Mouse (Mus musculus) limb, embryonic 10.5 days (tissue): ENCODE measurements at regions not wholly inside any gene's neighbourhood (a gene's known extent, or its start where the extent isn't known, plus 50 kb on each side); places are given as distances from the start of the nearest gene placed in this dataset.

Experiments used
- DNase-seq: peaks from one replicate; pipeline ENCODE4 v3.0.0-alpha.2; 2017; ENCODE audit warnings: low spot score
- H3K27ac ChIP-seq: fragments of 300-500 bp; sonication (generic); 2 replicates; pipeline ENCODE4 v1.5.1; 2016; ENCODE audit warnings: mild to moderate bottlenecking
- H3K27me3 ChIP-seq: fragments of 300-500 bp; sonication (generic); 2 replicates; pipeline ENCODE4 v1.6.1; 2016; ENCODE audit warnings: low read depth, mild to moderate bottlenecking; ENCODE audit not compliant: poor library complexity, severe bottlenecking
- H3K36me3 ChIP-seq: fragments of 300-500 bp; sonication (generic); 2 replicates; pipeline ENCODE4 v1.6.1; 2016; ENCODE audit warnings: mild to moderate bottlenecking, moderate library complexity
- H3K4me1 ChIP-seq: fragments of 300-500 bp; sonication (generic); 2 replicates; pipeline ENCODE4 v1.6.1; 2016
- H3K4me3 ChIP-seq: fragments of 300-500 bp; sonication (generic); 2 replicates; pipeline ENCODE4 v1.5.1; 2016; ENCODE audit warnings: mild to moderate bottlenecking, moderate library complexity
- H3K9me3 ChIP-seq: fragments of 300-500 bp; sonication (generic); replicated peaks from 2 replicates; pipeline ENCODE4 v1.6.1; 2016; ENCODE audit warnings: mild to moderate bottlenecking
- WGBS: fragments of 180-500 bp; shearing (Covaris S2); methylation state at CpG from one replicate; pipeline ENCODE4 v1.1.7; 2016; 5-methylcytosine and 5-hydroxymethylcytosine counted together

- no peak overlapping the region for H3K27ac ChIP-seq
- no peaks in the 10 kb centered on the region for H3K4me1 ChIP-seq
- no peaks in the 10 kb centered on the region for H3K27me3 ChIP-seq
- no peak overlapping the region for H3K4me3 ChIP-seq
- DNase-seq, result no peak
- H3K9me3 ChIP-seq, result no peaks in the 10 kb centered on the region
- no peaks in the 10 kb centered on the region for H3K36me3 ChIP-seq
- WGBS, result 31% methylated on average over 6 of the region's 6 CpGs
Measured at GRCm38 (mm10) chr2:147830551-147830950, 216.2 kb downstream of the Foxa2 start.

GRCm38 (mm10) chr2:147816951-147817350, 229.8 kb downstream of the Foxa2 start:
- DNase-seq, result no peak
- no peak overlapping the region for H3K4me3 ChIP-seq
- no peak overlapping the region for H3K27ac ChIP-seq
- no peaks in the 10 kb centered on the region for H3K36me3 ChIP-seq
- no peaks in the 10 kb centered on the region for H3K27me3 ChIP-seq
- 88% methylated on average over 3 of the region's 3 CpGs for WGBS
- H3K4me1 ChIP-seq, result no peaks in the 10 kb centered on the region
- no peaks in the 10 kb centered on the region for H3K9me3 ChIP-seq

- Histone ChIP-seq H3K4me1 (no peaks in the 10 kb centered on the region), H3K4me3 (no peak overlapping the region)
- 86% methylated on average over 3 of the region's 3 CpGs for WGBS
Measured at GRCm38 (mm10) chr2:147814231-147814630, 232.5 kb downstream of the Foxa2 start.

GRCm38 (mm10) chr2:147813516-147813915, 233.3 kb downstream of the Foxa2 start:
- Histone ChIP-seq H3K4me1 (no peaks in the 10 kb centered on the region), H3K36me3 (no peaks in the 10 kb centered on the region), H3K27me3 (0 out of 2 replicates have a peak, but pooled peaks cover 5% of the 10 kb centered on the region), H3K27ac (no peak overlapping the region), H3K9me3 (no peaks in the 10 kb centered on the region), H3K4me3 (no peak overlapping the region)
- no peak for DNase-seq
- WGBS, result 86% methylated on average over 2 of the region's 2 CpGs

More at GRCm38 (mm10) chr2:147814231-147814630, 232.5 kb downstream of the Foxa2 start:
- no peaks in the 10 kb centered on the region for H3K27me3 ChIP-seq
- H3K9me3 ChIP-seq, result no peaks in the 10 kb centered on the region
- no peak overlapping the region for H3K27ac ChIP-seq
- no peaks in the 10 kb centered on the region for H3K36me3 ChIP-seq
- DNase-seq, result no peak

- no peak overlapping the region for H3K27ac ChIP-seq
- no peaks in the 10 kb centered on the region for H3K9me3 ChIP-seq
- H3K36me3 ChIP-seq, result no peaks in the 10 kb centered on the region
- no peaks in the 10 kb centered on the region for H3K4me1 ChIP-seq
- no peak overlapping the region for H3K4me3 ChIP-seq
- WGBS, result 51% methylated on average over 5 of the region's 5 CpGs
- peaks cover 36% of the 10 kb centered on the region; the same call in 1 of the 2 replicates for H3K27me3 ChIP-seq
- DNase-seq, result peak; percentile 62
Measured at GRCm38 (mm10) chr2:147808036-147808675, 238.6 kb downstream of the Foxa2 start.

GRCm38 (mm10) chr2:147803102-147803501, 243.7 kb downstream of the Foxa2 start:
- peak; percentile 51 for DNase-seq
- H3K4me1 ChIP-seq, result no peaks in the 10 kb centered on the region

GRCm38 (mm10) chr2:147791434-147791833, 255.3 kb downstream of the Foxa2 start:
- Histone ChIP-seq H3K27me3 (peaks cover 16% of the 10 kb centered on the region), H3K27ac (no peak overlapping the region), H3K4me3 (no peak overlapping the region), H3K36me3 (no peaks in the 10 kb centered on the region), H3K4me1 (no peaks in the 10 kb centered on the region), H3K9me3 (no peaks in the 10 kb centered on the region)
- DNase-seq, result no peak
- whole genome bisulfite sequencing, result 84% methylated on average over 8 of the region's 8 CpGs

More at GRCm38 (mm10) chr2:147803102-147803501, 243.7 kb downstream of the Foxa2 start:
- H3K27me3 ChIP-seq, result peaks cover 29% of the 10 kb centered on the region; the same call in 1 of the 2 replicates
- H3K4me3 ChIP-seq, result no peak overlapping the region
- no peaks in the 10 kb centered on the region for H3K9me3 ChIP-seq
- no peak overlapping the region for H3K27ac ChIP-seq
- no peaks in the 10 kb centered on the region for H3K36me3 ChIP-seq
- WGBS, result 34% methylated on average over 4 of the region's 4 CpGs

- DNase-seq, result no peak
- Histone ChIP-seq H3K27ac (no peak overlapping the region), H3K4me3 (no peak overlapping the region), H3K36me3 (no peaks in the 10 kb centered on the region), H3K4me1 (no peaks in the 10 kb centered on the region), H3K27me3 (peaks cover 16% of the 10 kb centered on the region), H3K9me3 (no peaks in the 10 kb centered on the region)
- 92% methylated on average over 1 of the region's 1 CpGs for WGBS
Measured at GRCm38 (mm10) chr2:147789877-147790276, 256.9 kb downstream of the Foxa2 start.

GRCm38 (mm10) chr2:147789268-147789667, 257.5 kb downstream of the Foxa2 start:
- DNase-seq, result peak; percentile 76
- Histone ChIP-seq H3K4me3 (no peak overlapping the region), H3K9me3 (no peaks in the 10 kb centered on the region), H3K36me3 (no peaks in the 10 kb centered on the region), H3K27ac (no peak overlapping the region), H3K27me3 (peaks cover 16% of the 10 kb centered on the region), H3K4me1 (no peaks in the 10 kb centered on the region)
- WGBS, result 16% methylated on average over 3 of the region's 3 CpGs

- no peak overlapping the region for H3K4me3 ChIP-seq
- WGBS, result 72% methylated on average over 3 of the region's 3 CpGs
- no peaks in the 10 kb centered on the region for H3K36me3 ChIP-seq
- H3K27ac ChIP-seq, result no peak overlapping the region
- no peaks in the 10 kb centered on the region for H3K9me3 ChIP-seq
- H3K4me1 ChIP-seq, result no peaks in the 10 kb centered on the region
- peaks cover 18% of the 10 kb centered on the region for H3K27me3 ChIP-seq
- DNase-seq, result no peak
Measured at GRCm38 (mm10) chr2:147788001-147788400, 258.8 kb downstream of the Foxa2 start.

- Histone ChIP-seq H3K9me3 (no peaks in the 10 kb centered on the region), H3K36me3 (no peaks in the 10 kb centered on the region), H3K27ac (no peak overlapping the region), H3K4me3 (no peak overlapping the region), H3K27me3 (peaks cover 9% of the 10 kb centered on the region), H3K4me1 (no peaks in the 10 kb centered on the region)
- WGBS, result 86% methylated on average over 2 of the region's 2 CpGs
- no peak for DNase-seq
Measured at GRCm38 (mm10) chr2:147782496-147782895, 264.3 kb downstream of the Foxa2 start.

- no peaks in the 10 kb centered on the region for H3K9me3 ChIP-seq
- H3K4me3 ChIP-seq, result no peak overlapping the region
- no peak overlapping the region for H3K27ac ChIP-seq
- H3K27me3 ChIP-seq, result peaks cover 3% of the 10 kb centered on the region; the same call in 1 of the 2 replicates
- no peak for DNase-seq
- H3K4me1 ChIP-seq, result no peaks in the 10 kb centered on the region
- WGBS, result 66% methylated on average over 2 of the region's 2 CpGs
- no peaks in the 10 kb centered on the region for H3K36me3 ChIP-seq
Measured at GRCm38 (mm10) chr2:147776316-147776715, 270.5 kb downstream of the Foxa2 start.

- Histone ChIP-seq H3K4me3 (no peak overlapping the region), H3K27me3 (peaks cover 3% of the 10 kb centered on the region; the same call in 1 of the 2 replicates), H3K27ac (no peak overlapping the region), H3K9me3 (no peaks in the 10 kb centered on the region), H3K4me1 (no peaks in the 10 kb centered on the region), H3K36me3 (no peaks in the 10 kb centered on the region)
- no peak for DNase-seq
- WGBS, result 34% methylated on average over 1 of the region's 1 CpGs
Measured at GRCm38 (mm10) chr2:147772579-147772978, 274.2 kb downstream of the Foxa2 start.

- Histone ChIP-seq H3K4me1 (peaks cover 7% of the 10 kb centered on the region), H3K36me3 (no peaks in the 10 kb centered on the region), H3K27me3 (peaks cover 20% of the 10 kb centered on the region), H3K9me3 (no peaks in the 10 kb centered on the region), H3K27ac (no peak overlapping the region), H3K4me3 (no peak overlapping the region)
- WGBS, result 76% methylated on average over 2 of the region's 2 CpGs
- DNase-seq, result no peak
Measured at GRCm38 (mm10) chr2:147753089-147753488, 293.7 kb downstream of the Foxa2 start.
